Mouse (Mus musculus) stomach, postnatal 0 days (tissue): ENCODE data around the gene Mpdz. TPM values are rescaled to one million over a fixed set of nuclear protein-coding genes. Genes with fewer than 3 reads are reported as not detected.

Experiments
- ATAC-seq: fragments of 200-750 bp; cut with Nextera tagmentation; 2 replicates; pipeline ENCODE4 v1.8.0; 2017; ENCODE audit not compliant: low FRiP score, low TSS enrichment
- DNase-seq: peaks from one replicate; pipeline ENCODE4 v3.0.0-alpha.2; 2016; ENCODE audit warnings: low spot score
- H3K27ac ChIP-seq: fragments of 300-500 bp; sonication (generic); replicated peaks from 2 replicates; pipeline ENCODE4 v1.5.1; 2014; ENCODE audit warnings: mild to moderate bottlenecking, control low read depth
- H3K27me3 ChIP-seq: fragments of 300-500 bp; sonication (generic); 2 replicates; pipeline ENCODE4 v1.6.1; 2014; ENCODE audit warnings: low read length; ENCODE audit not compliant: control insufficient read depth, insufficient read depth
- H3K36me3 ChIP-seq: fragments of 300-500 bp; sonication (generic); 2 replicates; pipeline ENCODE4 v1.6.1; 2014; ENCODE audit warnings: low read length, mixed read lengths; ENCODE audit not compliant: control insufficient read depth, insufficient read depth
- H3K4me1 ChIP-seq: fragments of 300-500 bp; sonication (generic); replicated peaks from 2 replicates; pipeline ENCODE4 v1.6.1; 2014; ENCODE audit warnings: antibody characterized with exemption; ENCODE audit not compliant: control insufficient read depth, insufficient read depth
- H3K4me2 ChIP-seq: fragments of 300-500 bp; sonication (generic); replicated peaks from 2 replicates; pipeline ENCODE4 v1.6.1; 2014; ENCODE audit warnings: low read depth, mild to moderate bottlenecking, control low read depth, moderate library complexity
- H3K4me3 ChIP-seq: fragments of 300-500 bp; sonication (generic); 2 replicates; pipeline ENCODE4 v1.5.1; 2014; ENCODE audit warnings: low read depth, low read length, control low read depth
- H3K9ac ChIP-seq: fragments of 300-500 bp; sonication (generic); 2 replicates; pipeline ENCODE4 v1.6.1; 2014; ENCODE audit warnings: mild to moderate bottlenecking, low read length, control low read depth, mixed read lengths
- H3K9me3 ChIP-seq: fragments of 300-500 bp; sonication (generic); 2 replicates; pipeline ENCODE4 v1.6.1; 2016; ENCODE audit warnings: low read length; ENCODE audit not compliant: control insufficient read depth
- CTCF ChIP-seq: IDR thresholded peaks from 2 replicates; pipeline ENCODE4 v1.5.1; 2016; ENCODE audit warnings: antibody characterized with exemption, low read depth, mild to moderate bottlenecking, moderate library complexity
- EP300 ChIP-seq: optimal IDR thresholded peaks from 2 replicates; pipeline ENCODE3; 2016; ENCODE audit warnings: antibody characterized with exemption
- WGBS: fragments of 180-500 bp; shearing (Covaris S2); extraction: QIAGEN DNeasy Blood & Tissue Kit; methylation state at CpG from one replicate; pipeline ENCODE4 v1.1.7; 2014; 5-methylcytosine and 5-hydroxymethylcytosine counted together
- polyA plus RNA-seq: library from polyadenylated mRNA; unstranded; fragments of >200 nt; fragmentation: Nextera tagmentation; extraction: Ambion mirVana; gene quantifications from 2 replicates; pipeline ENCODE4 v1.2.1, GENCODE M21; 2015

Mpdz gene
- polyA plus RNA-seq, 1 experiment from 2014 or later: 6.2 TPM

DNA sequence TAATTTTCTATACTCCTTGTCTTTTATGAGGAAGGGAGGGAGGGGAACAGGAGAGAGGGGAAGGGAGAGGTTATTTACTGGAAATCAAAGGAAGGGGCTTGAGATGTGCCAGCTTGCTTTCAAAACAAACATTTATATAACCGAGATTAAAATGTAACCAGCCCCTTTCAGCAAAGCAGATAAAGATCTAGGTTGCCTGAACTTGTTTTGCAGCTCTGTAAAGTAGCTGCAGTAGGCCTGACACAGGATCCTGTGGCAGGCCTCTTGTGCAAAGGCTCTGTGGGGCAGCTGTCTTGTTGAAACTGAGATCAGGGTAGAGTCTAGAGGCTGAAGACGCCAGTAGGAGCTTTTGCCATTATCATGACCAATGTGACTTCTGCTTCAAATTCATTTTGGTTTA lies 193.4 kb downstream of the Mpdz start:
- H3K27me3 ChIP-seq: no peaks in the 10 kb centered on the region
- WGBS: 36% methylated on average over 2 of the region's 2 CpGs
- ATAC-seq (no peak), DNase-seq (no peak)
- no peak overlapping the region for H3K4me3 ChIP-seq
- no peaks in the 10 kb centered on the region for H3K4me1 ChIP-seq
- H3K36me3 ChIP-seq: no peaks in the 10 kb centered on the region
- H3K9me3 ChIP-seq: no peaks in the 10 kb centered on the region
- no peak overlapping the region for H3K27ac ChIP-seq
- H3K4me2 ChIP-seq: no peak overlapping the region
- no peak overlapping the region for H3K9ac ChIP-seq
- TF ChIP-seq CTCF (no peak), EP300 (no peak)

DNA sequence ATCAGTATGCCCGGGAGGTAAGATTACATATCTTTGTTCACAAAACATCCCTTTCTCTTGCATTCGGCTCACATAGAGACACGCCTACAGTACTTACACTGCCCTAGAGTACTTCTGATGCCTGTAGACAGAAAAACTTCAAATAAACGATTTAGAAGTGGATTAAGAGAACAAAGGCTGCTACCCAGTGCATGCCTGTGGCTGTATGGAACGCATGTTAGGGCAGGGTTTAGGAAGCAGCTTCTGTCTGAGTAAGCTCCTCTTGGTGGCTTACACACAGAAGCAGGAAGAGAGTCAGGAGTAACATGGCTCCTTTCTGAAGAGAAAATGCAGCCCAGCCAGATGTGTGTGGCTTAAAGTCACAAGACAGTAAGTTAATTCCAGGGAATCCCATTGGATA lies 206.4 kb downstream of the Mpdz start:
- 48% methylated on average over 5 of the region's 5 CpGs for WGBS
- no peaks in the 10 kb centered on the region for H3K4me1 ChIP-seq
- H3K4me3 ChIP-seq: no peak overlapping the region
- no peak overlapping the region for H3K9ac ChIP-seq
- no peak overlapping the region for H3K27ac ChIP-seq
- no peak overlapping the region for H3K4me2 ChIP-seq
- TF ChIP-seq EP300 (no peak), CTCF (no peak)
- no peaks in the 10 kb centered on the region for H3K27me3 ChIP-seq
- no peak for ATAC-seq
- DNase-seq: no peak
- no peaks in the 10 kb centered on the region for H3K9me3 ChIP-seq
- H3K36me3 ChIP-seq: no peaks in the 10 kb centered on the region
